Mouse (Mus musculus) heart, embryonic 10.5 days (tissue): ENCODE results near the gene Dnajc1. TPM values are rescaled to one million over a fixed set of nuclear protein-coding genes. Genes with fewer than 3 reads are reported as not detected.

Source experiments
- DNase-seq: peaks from one replicate; pipeline ENCODE4 v3.0.0-alpha.2; 2017; ENCODE audit warnings: low spot score
- H3K27ac ChIP-seq: fragments of 300-500 bp; sonication (generic); 2 replicates; pipeline ENCODE4 v1.5.1; 2016; ENCODE audit warnings: mild to moderate bottlenecking
- H3K27me3 ChIP-seq: fragments of 300-500 bp; sonication (generic); 2 replicates; pipeline ENCODE4 v1.6.1; 2016; ENCODE audit warnings: mild to moderate bottlenecking; ENCODE audit not compliant: poor library complexity, insufficient read depth, severe bottlenecking
- H3K36me3 ChIP-seq: fragments of 300-500 bp; sonication (generic); 2 replicates; pipeline ENCODE4 v1.6.1; 2016; ENCODE audit warnings: mild to moderate bottlenecking, moderate library complexity
- H3K4me1 ChIP-seq: fragments of 300-500 bp; sonication (generic); 2 replicates; pipeline ENCODE4 v1.6.1; 2016; ENCODE audit warnings: mild to moderate bottlenecking
- H3K4me3 ChIP-seq: fragments of 300-500 bp; sonication (generic); 2 replicates; pipeline ENCODE4 v1.5.1; 2016; ENCODE audit warnings: mild to moderate bottlenecking, moderate library complexity
- H3K9me3 ChIP-seq: fragments of 300-500 bp; sonication (generic); 2 replicates; pipeline ENCODE4 v1.6.1; 2016; ENCODE audit warnings: mild to moderate bottlenecking, moderate library complexity
- WGBS: fragments of 180-500 bp; shearing (Covaris S2); methylation state at CpG from one replicate; pipeline ENCODE4 v1.1.7; 2016; 5-methylcytosine and 5-hydroxymethylcytosine counted together
- polyA plus RNA-seq: library from polyadenylated mRNA; unstranded; fragments of >200 nt; fragmentation: Nextera tagmentation; extraction: Ambion mirVana; gene quantifications from 2 replicates; pipeline ENCODE4 v1.2.1, GENCODE M21; 2016

Gene Dnajc1
- polyA plus RNA-seq, 1 experiment from 2014 or later = 24.0 TPM

DNA sequence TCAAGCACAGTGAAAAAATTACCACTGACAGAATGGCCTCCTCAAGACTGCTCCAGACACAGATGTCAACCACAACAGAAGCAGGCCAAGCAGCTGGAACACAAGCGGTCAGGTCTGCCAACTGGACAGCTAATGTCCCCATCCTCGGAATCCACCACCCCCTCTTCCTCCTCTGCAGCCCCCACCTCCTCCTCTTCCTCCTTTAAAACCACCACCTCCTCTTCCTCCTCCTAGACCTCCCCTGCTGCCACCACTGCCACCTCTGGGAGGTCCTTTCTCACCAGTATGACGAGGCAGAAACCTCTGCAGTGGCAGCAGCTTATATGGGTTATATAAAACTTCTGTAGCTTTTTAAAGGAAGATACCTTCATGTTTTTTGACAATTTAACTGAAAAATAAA lies 143.4 kb downstream of the Dnajc1 start:
- H3K9me3 ChIP-seq = no peaks in the 10 kb centered on the region; the same call in 1 of the 2 replicates
- WGBS = 84% methylated on average over 3 of the region's 3 CpGs
- no peak for DNase-seq
- H3K4me1 ChIP-seq = no peaks in the 10 kb centered on the region
- no peak overlapping the region for H3K27ac ChIP-seq
- H3K36me3 ChIP-seq = peaks cover 24% of the 10 kb centered on the region
- H3K27me3 ChIP-seq = no peaks in the 10 kb centered on the region
- no peak overlapping the region for H3K4me3 ChIP-seq

DNA sequence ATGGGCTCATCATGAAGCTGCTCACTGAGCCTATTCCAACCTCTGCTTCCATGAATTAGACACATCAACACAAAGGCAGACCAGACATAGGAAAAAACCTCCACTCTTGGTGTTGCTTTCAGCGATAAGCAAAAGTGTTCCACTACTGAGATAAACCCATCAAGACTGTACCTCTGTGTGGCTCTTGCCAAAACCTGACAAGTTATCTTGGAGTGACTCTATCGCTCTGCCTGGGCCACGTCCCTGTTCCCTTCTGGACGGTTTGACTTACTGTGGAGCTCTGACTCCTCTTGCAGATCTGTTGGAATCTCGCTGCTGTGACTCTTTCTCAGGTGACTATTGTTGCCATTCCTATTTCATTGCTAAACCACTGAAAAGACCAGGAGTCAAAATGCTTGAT lies 157.1 kb downstream of the Dnajc1 start:
- no peaks in the 10 kb centered on the region for H3K36me3 ChIP-seq
- no peak for DNase-seq
- peaks cover 13% of the 10 kb centered on the region for H3K4me1 ChIP-seq
- 49% methylated on average over 5 of the region's 5 CpGs for WGBS
- H3K27me3 ChIP-seq = no peaks in the 10 kb centered on the region
- no peaks in the 10 kb centered on the region for H3K9me3 ChIP-seq
- no peak overlapping the region for H3K27ac ChIP-seq
- H3K4me3 ChIP-seq = no peak overlapping the region

DNA sequence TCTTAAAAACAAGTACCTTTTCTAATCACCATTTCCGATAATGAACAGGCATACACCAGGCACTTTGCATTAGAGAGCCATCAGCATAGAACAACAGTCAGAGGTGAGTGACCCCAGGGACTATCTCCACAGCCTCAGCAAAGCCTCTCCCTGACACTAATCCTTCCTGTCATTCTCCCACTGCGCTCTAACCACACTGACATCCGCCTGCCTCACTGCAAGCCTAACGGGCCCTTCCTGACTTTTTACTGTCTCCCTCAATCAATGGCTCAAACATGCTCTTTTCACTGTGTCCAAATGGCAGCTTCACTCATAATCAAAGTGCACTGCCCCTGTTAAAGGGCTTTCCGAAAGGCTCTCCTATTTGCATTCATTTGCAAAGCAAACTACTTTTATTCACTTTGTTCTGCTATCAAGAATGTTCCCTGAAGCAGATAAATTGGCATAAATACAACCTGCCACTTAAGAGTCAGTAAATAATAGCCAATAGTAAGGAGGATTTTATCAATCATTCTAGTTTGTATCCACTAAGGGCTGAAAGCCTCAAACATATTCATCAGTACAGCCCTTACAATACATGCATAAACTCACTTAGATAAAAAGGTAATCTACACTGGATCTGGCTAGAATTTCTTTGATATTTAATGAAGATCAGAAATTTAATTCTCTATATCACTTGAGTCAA lies 159.6 kb downstream of the Dnajc1 start:
- no peak overlapping the region for H3K27ac ChIP-seq
- H3K36me3 ChIP-seq = no peaks in the 10 kb centered on the region
- no peaks in the 10 kb centered on the region for H3K27me3 ChIP-seq
- no peak overlapping the region for H3K4me3 ChIP-seq
- WGBS = 8% methylated on average over 5 of the region's 5 CpGs
- DNase-seq = no peak
- peaks cover 19% of the 10 kb centered on the region for H3K4me1 ChIP-seq
- H3K9me3 ChIP-seq = no peaks in the 10 kb centered on the region

DNA sequence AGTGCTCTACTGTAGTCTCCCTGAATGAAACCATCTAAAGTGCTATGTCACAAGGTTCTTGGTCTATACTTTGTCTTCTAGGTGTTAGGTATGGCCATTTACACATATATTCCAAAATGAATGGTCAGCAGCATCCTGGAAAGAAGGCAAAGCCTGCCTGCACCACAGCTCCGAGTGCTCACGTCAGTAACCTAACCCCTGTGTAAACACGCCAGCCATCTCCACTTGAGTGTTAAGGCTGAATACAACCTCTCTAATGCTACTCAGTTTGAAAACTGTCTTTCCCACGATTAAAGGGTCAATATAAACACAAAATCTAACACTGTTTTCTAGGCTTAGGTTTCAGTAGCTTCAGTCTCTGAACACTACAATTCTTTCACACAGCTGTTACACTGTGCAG lies 161.5 kb downstream of the Dnajc1 start:
- WGBS = 61% methylated on average over 4 of the region's 4 CpGs
- H3K9me3 ChIP-seq = no peaks in the 10 kb centered on the region
- H3K4me3 ChIP-seq = no peak overlapping the region
- DNase-seq = no peak
- H3K4me1 ChIP-seq = peaks cover 19% of the 10 kb centered on the region
- no peak overlapping the region for H3K27ac ChIP-seq
- no peaks in the 10 kb centered on the region for H3K27me3 ChIP-seq
- H3K36me3 ChIP-seq = no peaks in the 10 kb centered on the region

DNA sequence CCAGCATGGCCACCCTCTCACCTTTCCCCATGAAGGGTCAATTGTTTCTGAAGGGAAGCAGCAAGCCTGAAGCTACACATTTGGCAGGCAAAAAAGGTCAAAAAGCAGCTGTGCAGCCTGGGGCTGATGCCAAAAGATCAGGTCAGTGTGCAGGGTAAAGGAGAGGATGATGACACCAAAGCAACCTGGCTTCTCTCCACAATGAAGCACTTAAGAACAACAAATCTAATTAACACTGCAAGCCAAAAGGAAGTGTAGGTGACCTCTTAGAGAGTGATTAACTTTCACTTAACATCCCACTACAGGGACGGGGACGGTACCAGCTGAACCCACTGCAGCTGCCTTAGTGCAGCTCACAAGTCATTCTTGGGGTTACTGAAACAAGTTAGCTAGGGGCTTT lies 163.4 kb downstream of the Dnajc1 start:
- no peaks in the 10 kb centered on the region for H3K36me3 ChIP-seq
- no peaks in the 10 kb centered on the region for H3K27me3 ChIP-seq
- DNase-seq = no peak
- peaks cover 13% of the 10 kb centered on the region for H3K4me1 ChIP-seq
- no peak overlapping the region for H3K27ac ChIP-seq
- 21% methylated on average over 2 of the region's 2 CpGs for whole genome bisulfite sequencing
- H3K9me3 ChIP-seq = no peaks in the 10 kb centered on the region
- H3K4me3 ChIP-seq = no peak overlapping the region

DNA sequence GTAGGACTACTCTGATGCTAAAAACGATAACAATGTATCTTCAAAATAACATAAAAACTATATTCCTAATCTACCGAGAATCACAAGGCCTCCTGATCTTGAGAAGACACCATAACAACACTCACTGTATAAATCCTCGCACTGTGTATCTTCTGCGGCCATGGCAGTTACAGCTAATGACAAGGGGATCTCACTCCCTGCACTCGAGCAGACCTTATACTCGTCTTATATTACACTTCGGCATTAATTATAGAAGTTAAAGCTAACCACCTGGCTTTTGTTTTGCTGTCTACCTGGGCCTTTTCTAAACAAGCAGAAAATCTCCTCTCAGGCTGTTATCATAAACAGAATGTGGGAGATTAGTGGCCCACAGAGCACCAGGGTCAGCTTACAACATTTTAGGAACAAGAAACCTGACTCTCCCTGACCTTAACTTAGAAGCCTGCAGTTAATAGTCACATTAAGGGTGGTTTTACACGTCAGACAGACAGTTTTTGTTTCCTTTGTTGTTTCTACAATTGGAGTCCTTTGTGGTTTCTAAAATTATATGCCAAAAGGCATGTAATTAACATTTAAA lies 164.1 kb downstream of the Dnajc1 start:
- H3K4me3 ChIP-seq = no peak overlapping the region
- WGBS = 52% methylated on average over 8 of the region's 8 CpGs
- H3K27ac ChIP-seq = no peak overlapping the region
- H3K27me3 ChIP-seq = no peaks in the 10 kb centered on the region
- no peaks in the 10 kb centered on the region for H3K9me3 ChIP-seq
- H3K36me3 ChIP-seq = no peaks in the 10 kb centered on the region
- peaks cover 13% of the 10 kb centered on the region for H3K4me1 ChIP-seq
- no peak for DNase-seq

DNA sequence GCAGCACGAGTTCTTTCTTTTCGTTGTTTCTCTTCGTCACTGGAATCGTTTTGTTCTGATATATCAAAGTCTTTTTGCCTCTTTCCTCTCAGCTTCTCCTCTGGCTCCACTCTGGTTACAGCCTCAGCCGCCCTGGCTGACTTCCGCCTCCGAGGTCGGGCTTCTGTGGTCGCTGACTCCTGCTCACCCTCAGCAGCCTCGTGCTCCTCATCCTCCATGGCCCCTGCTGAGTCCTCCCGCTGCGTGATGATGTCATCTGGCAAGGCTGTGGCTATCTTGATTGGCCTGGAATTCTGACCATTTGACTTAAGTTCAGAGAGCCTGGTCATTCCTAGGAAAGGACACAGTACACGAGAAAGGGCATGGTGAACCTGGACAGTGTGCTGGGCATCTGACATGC lies 173.1 kb downstream of the Dnajc1 start:
- Histone ChIP-seq H3K36me3 (peaks cover 46% of the 10 kb centered on the region), H3K9me3 (no peaks in the 10 kb centered on the region), H3K4me1 (peaks cover 15% of the 10 kb centered on the region), H3K27ac (no peak overlapping the region), H3K4me3 (no peak overlapping the region), H3K27me3 (no peaks in the 10 kb centered on the region)
- 66% methylated on average over 13 of the region's 13 CpGs for WGBS
- DNase-seq = no peak

DNA sequence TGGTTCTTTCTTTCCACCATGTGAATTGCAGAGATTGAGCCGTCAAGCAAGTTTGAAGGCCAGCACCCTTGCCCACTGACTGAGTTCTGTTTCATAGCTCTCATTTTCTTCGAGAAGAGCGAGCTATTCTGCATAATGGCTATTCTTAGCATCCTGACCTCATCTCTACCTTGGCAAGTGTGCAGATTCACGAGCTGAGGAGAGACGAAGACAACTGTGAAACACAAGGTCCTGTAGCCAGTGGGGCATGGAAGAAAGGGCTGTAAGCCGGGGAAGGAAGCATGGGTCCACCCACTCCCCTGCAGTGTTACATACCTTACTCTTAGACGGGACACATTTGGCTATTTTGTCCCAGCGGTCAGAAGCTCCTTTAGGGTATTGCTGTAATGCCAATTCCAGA lies 173.5 kb downstream of the Dnajc1 start:
- 67% methylated on average over 8 of the region's 8 CpGs for WGBS

DNA sequence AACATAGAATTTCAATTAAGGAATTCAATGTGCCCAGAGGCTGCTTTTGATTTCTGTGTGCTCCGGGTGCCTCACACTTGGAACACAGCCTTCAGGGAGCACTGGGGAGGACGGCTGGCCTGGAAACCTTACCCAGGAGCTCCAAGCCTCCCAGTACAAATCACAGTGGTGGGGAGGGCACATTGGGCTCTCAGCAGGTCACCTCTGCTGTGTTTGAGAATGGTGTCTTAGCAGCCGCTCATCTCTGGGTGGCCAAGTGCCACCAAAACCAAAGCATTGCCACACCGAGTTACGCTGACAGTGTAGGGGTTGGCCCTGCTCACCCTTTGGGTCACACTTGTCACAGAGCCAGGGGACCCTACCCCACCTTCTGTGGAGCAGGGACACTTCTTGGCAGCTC lies 174.1 kb downstream of the Dnajc1 start:
- WGBS = 81% methylated on average over 5 of the region's 5 CpGs
- H3K9me3 ChIP-seq = no peaks in the 10 kb centered on the region

More for the DNA sequence above, 173.5 kb downstream of the Dnajc1 start:
- H3K4me3 ChIP-seq = no peak overlapping the region
- H3K27ac ChIP-seq = no peak overlapping the region
- H3K9me3 ChIP-seq = no peaks in the 10 kb centered on the region
- H3K27me3 ChIP-seq = no peaks in the 10 kb centered on the region
- peaks cover 15% of the 10 kb centered on the region for H3K4me1 ChIP-seq
- peaks cover 51% of the 10 kb centered on the region for H3K36me3 ChIP-seq
- no peak for DNase-seq

DNA sequence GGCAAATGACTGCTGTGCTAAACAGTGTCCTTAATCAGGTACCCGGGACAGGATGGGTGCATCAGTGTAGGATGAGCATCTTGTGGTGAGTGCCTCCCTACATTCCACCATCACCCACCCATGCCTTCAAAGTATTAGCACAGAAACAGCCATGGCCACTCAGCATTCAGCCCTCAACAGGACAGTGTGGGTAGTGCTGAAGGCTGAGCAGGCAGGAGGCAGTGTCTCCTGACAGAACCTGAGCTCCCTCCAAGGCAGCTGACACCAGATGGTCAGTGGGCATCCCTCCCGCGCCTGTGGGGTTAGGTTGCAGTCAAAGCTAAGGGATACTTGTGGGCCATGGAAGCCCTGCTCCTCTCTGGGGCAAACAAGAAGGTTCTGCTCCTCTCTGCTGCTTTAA lies 174.8 kb downstream of the Dnajc1 start:
- Histone ChIP-seq H3K27me3 (no peaks in the 10 kb centered on the region), H3K4me1 (peaks cover 16% of the 10 kb centered on the region), H3K9me3 (no peaks in the 10 kb centered on the region), H3K27ac (no peak overlapping the region), H3K36me3 (peaks cover 60% of the 10 kb centered on the region), H3K4me3 (no peak overlapping the region)
- DNase-seq = no peak
- WGBS = 75% methylated on average over 3 of the region's 3 CpGs

More for the DNA sequence above, 174.1 kb downstream of the Dnajc1 start:
- Histone ChIP-seq H3K27ac (no peak overlapping the region), H3K4me3 (no peak overlapping the region), H3K4me1 (peaks cover 19% of the 10 kb centered on the region), H3K36me3 (peaks cover 56% of the 10 kb centered on the region), H3K27me3 (no peaks in the 10 kb centered on the region)
- no peak for DNase-seq

DNA sequence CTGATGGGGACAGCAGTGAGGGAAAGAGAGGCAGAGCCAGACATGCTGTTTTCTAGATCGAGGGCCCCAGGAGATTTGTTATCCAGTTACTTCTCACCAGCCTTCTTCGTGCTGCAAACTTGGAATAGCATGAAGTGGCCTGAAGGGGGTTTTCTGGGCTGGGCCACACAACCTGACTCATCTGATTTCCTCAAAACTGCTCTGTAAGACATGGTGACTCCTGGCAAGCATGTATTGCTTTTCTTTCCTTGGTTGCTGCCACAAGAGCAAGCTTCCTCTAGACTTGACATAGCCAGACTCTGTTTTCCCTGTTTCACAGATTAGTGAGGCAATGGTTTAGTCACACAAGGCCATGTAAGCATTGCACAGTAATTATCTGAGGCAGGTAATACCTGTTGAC lies 178.6 kb downstream of the Dnajc1 start:
- H3K27ac ChIP-seq = no peak overlapping the region
- peaks cover 80% of the 10 kb centered on the region for H3K36me3 ChIP-seq

DNA sequence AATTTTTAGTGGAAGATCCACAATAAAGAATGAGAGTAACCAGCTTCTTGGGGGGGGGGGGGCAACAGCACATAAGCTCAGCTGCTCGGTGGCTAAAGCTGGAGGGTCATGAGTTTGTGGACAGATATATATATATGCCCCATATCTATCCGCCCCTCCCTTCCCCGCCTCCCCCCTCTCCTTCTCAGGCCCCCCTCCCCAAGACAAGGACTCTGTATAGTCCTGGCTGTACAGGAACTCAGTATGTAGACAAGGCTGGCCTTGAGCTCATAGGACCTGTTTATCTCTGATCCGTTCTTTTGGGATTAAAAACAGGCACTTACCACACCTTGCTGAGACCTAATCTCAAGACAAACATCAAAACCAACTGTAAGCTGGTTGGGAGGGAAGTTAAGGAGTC lies 182.7 kb downstream of the Dnajc1 start:
- WGBS = 88% methylated on average over 4 of the region's 4 CpGs

More for the DNA sequence above, 178.6 kb downstream of the Dnajc1 start:
- H3K9me3 ChIP-seq = no peaks in the 10 kb centered on the region
- no peak for DNase-seq
- no peak overlapping the region for H3K4me3 ChIP-seq
- peaks cover 4% of the 10 kb centered on the region; the same call in 1 of the 2 replicates for H3K4me1 ChIP-seq
- 74% methylated on average over 2 of the region's 2 CpGs for WGBS
- no peaks in the 10 kb centered on the region for H3K27me3 ChIP-seq

DNA sequence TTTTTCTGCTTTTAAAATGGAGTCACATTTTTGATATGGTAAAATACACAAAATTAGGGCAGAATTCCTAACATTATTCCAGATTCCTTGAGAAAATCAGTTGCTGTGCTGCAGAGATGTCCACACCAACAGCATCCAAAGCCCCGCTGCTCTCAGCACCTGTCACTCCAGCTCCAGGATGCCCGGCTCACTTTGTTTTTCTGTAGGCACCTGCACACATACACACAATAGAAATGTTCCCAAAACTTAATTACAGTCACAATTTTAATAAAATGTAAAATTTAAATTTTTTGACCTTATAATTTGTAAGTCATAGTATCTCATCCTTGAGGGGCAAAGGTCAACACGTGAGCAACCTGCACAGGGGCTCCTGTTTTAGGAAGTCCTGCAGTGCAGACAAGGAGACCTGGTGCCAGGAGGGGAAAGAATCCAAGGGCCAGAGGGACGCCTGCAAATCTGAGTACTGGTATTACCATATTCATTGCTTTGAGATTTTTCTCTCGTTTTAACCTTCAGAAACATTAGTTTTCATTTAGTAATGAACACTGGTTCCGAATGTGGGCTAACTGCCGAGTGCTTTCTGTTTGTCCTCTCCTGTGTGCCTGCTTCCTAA lies 183.3 kb downstream of the Dnajc1 start:
- H3K4me3 ChIP-seq = no peak overlapping the region
- no peaks in the 10 kb centered on the region for H3K27me3 ChIP-seq
- 93% methylated on average over 7 of the region's 7 CpGs for WGBS
- DNase-seq = no peak
- no peaks in the 10 kb centered on the region for H3K9me3 ChIP-seq
- peaks cover 84% of the 10 kb centered on the region for H3K36me3 ChIP-seq
- H3K27ac ChIP-seq = no peak overlapping the region
- H3K4me1 ChIP-seq = 0 out of 2 replicates have a peak, but pooled peaks cover 3% of the 10 kb centered on the region

More for the DNA sequence above, 182.7 kb downstream of the Dnajc1 start:
- 0 out of 2 replicates have a peak, but pooled peaks cover 3% of the 10 kb centered on the region for H3K4me1 ChIP-seq
- DNase-seq = no peak
- H3K36me3 ChIP-seq = peaks cover 84% of the 10 kb centered on the region
- no peak overlapping the region for H3K4me3 ChIP-seq
- H3K27me3 ChIP-seq = no peaks in the 10 kb centered on the region
- H3K9me3 ChIP-seq = no peaks in the 10 kb centered on the region
- H3K27ac ChIP-seq = no peak overlapping the region
